Mouse (Mus musculus): ENCODE data around the gene 0610010F05Rik. TPM values are rescaled to one million over a fixed set of nuclear protein-coding genes. Genes with fewer than 3 reads are reported as not detected.
"Not testable (repeated sequence)": the region's sequence is repeated elsewhere in the genome, so short reads cannot be mapped to it uniquely, and the experiment has no call there.

The 0610010F05Rik gene
- polyA plus RNA-seq, 1 experiment from 2014 or later = 146 TPM

GRCm38 (mm10) chr11:23657791-23658190 is 24.4 kb upstream of the 0610010F05Rik start:
- Histone ChIP-seq H3K9me3 (no peaks in the 10 kb centered on the region), H3K4me1 (no peaks in the 10 kb centered on the region), H3K4me3 (no peak overlapping the region), H3K27ac (no peak overlapping the region), H3K27me3 (replicated peaks) (no peaks in the 10 kb centered on the region), H3K36me3 (replicated peaks) (no peaks in the 10 kb centered on the region), H3K9ac (no peak overlapping the region), H3K4me2 (no peak overlapping the region)
- WGBS = 85% methylated on average over 2 of the region's 2 CpGs
- ATAC-seq (replicated peaks) = no peak

GRCm38 (mm10) chr11:23653666-23654065 is 20.2 kb upstream of the 0610010F05Rik start:
- WGBS = 70% methylated on average over 3 of the region's 3 CpGs
- no peak for ATAC-seq (replicated peaks)
- H3K9ac ChIP-seq = no peak overlapping the region
- H3K9me3 ChIP-seq = no peaks in the 10 kb centered on the region
- no peak overlapping the region for H3K4me3 ChIP-seq
- no peak overlapping the region for H3K27ac ChIP-seq
- H3K4me2 ChIP-seq = no peak overlapping the region
- H3K36me3 ChIP-seq (replicated peaks) = 0 out of 2 replicates have a peak, but pooled peaks cover 7% of the 10 kb centered on the region
- H3K27me3 ChIP-seq (replicated peaks) = no peaks in the 10 kb centered on the region
- no peaks in the 10 kb centered on the region for H3K4me1 ChIP-seq

- Histone ChIP-seq H3K4me3 (no peak overlapping the region), H3K4me2 (no peak overlapping the region), H3K27ac (no peak overlapping the region), H3K9me3 (no peaks in the 10 kb centered on the region), H3K36me3 (replicated peaks) (0 out of 2 replicates have a peak, but pooled peaks cover 11% of the 10 kb centered on the region), H3K9ac (no peak overlapping the region), H3K4me1 (no peaks in the 10 kb centered on the region), H3K27me3 (replicated peaks) (no peaks in the 10 kb centered on the region)
- 91% methylated on average over 3 of the region's 3 CpGs for WGBS
- no peak for ATAC-seq (replicated peaks)
Observed at GRCm38 (mm10) chr11:23647835-23648234, 14.4 kb upstream of the 0610010F05Rik start.

GRCm38 (mm10) chr11:23647431-23647830 is 14.0 kb upstream of the 0610010F05Rik start:
- 0 out of 2 replicates have a peak, but pooled peaks cover 11% of the 10 kb centered on the region for H3K36me3 ChIP-seq (replicated peaks)
- H3K9me3 ChIP-seq = no peaks in the 10 kb centered on the region
- H3K4me1 ChIP-seq = no peaks in the 10 kb centered on the region
- no peak overlapping the region for H3K27ac ChIP-seq
- H3K4me3 ChIP-seq = no peak overlapping the region
- H3K4me2 ChIP-seq = no peak overlapping the region
- no peak for ATAC-seq (replicated peaks)
- no peaks in the 10 kb centered on the region for H3K27me3 ChIP-seq (replicated peaks)
- no peak overlapping the region for H3K9ac ChIP-seq

- no peak overlapping the region for H3K27ac ChIP-seq
- no peaks in the 10 kb centered on the region for H3K9me3 ChIP-seq
- peaks cover 30% of the 10 kb centered on the region for H3K4me1 ChIP-seq
- H3K36me3 ChIP-seq (replicated peaks) = no peaks in the 10 kb centered on the region
- no peaks in the 10 kb centered on the region for H3K27me3 ChIP-seq (replicated peaks)
- H3K9ac ChIP-seq = no peak overlapping the region; the same call in 1 of the 2 replicates
- H3K4me2 ChIP-seq = no peak overlapping the region
- H3K4me3 ChIP-seq = no peak overlapping the region
- WGBS = 68% methylated on average over 8 of the region's 8 CpGs
- no peak for ATAC-seq (replicated peaks)
Observed at GRCm38 (mm10) chr11:23634573-23634972, 1.1 kb upstream of the 0610010F05Rik start.

GRCm38 (mm10) chr11:23633879-23634215 is 408 bp upstream of the 0610010F05Rik start:
- peak overlapping the region; percentile 40; the same call in 1 of the 2 replicates for H3K9ac ChIP-seq
- H3K4me2 ChIP-seq = peak overlapping the region; percentile 64
- peak overlapping the region; percentile 99 for H3K4me3 ChIP-seq
- H3K27ac ChIP-seq = peak overlapping the region; percentile 98
- no peaks in the 10 kb centered on the region for H3K9me3 ChIP-seq
- 9% methylated on average over 7 of the region's 7 CpGs for WGBS
- no peaks in the 10 kb centered on the region for H3K27me3 ChIP-seq (replicated peaks)
- ATAC-seq (replicated peaks) = no peak; the same call in 1 of the 2 replicates
- H3K36me3 ChIP-seq (replicated peaks) = no peaks in the 10 kb centered on the region
- peaks cover 30% of the 10 kb centered on the region for H3K4me1 ChIP-seq

- H3K27ac ChIP-seq = no peak overlapping the region
Observed at GRCm38 (mm10) chr11:23630664-23631063, 2.8 kb downstream of the 0610010F05Rik start.

GRCm38 (mm10) chr11:23618995-23619394 is 14.4 kb downstream of the 0610010F05Rik start:
- Histone ChIP-seq H3K4me2 (no peak overlapping the region), H3K4me1 (no peaks in the 10 kb centered on the region), H3K36me3 (replicated peaks) (peaks cover 18% of the 10 kb centered on the region; the same call in 1 of the 2 replicates), H3K27me3 (replicated peaks) (no peaks in the 10 kb centered on the region), H3K9me3 (no peaks in the 10 kb centered on the region), H3K27ac (no peak overlapping the region), H3K4me3 (no peak overlapping the region), H3K9ac (no peak overlapping the region)
- 88% methylated on average over 5 of the region's 5 CpGs for WGBS
- ATAC-seq (replicated peaks) = no peak

More at GRCm38 (mm10) chr11:23630664-23631063, 2.8 kb downstream of the 0610010F05Rik start:
- peaks cover 11% of the 10 kb centered on the region for H3K36me3 ChIP-seq (replicated peaks)
- no peak overlapping the region for H3K4me3 ChIP-seq
- H3K4me1 ChIP-seq = peaks cover 30% of the 10 kb centered on the region
- no peaks in the 10 kb centered on the region for H3K9me3 ChIP-seq
- ATAC-seq (replicated peaks) = no peak
- H3K4me2 ChIP-seq = no peak overlapping the region
- H3K27me3 ChIP-seq (replicated peaks) = no peaks in the 10 kb centered on the region
- no peak overlapping the region for H3K9ac ChIP-seq

- 85% methylated on average over 5 of the region's 5 CpGs for WGBS
- Histone ChIP-seq H3K9ac (no peak overlapping the region), H3K27me3 (replicated peaks) (no peaks in the 10 kb centered on the region), H3K4me2 (no peak overlapping the region), H3K4me1 (no peaks in the 10 kb centered on the region), H3K36me3 (replicated peaks) (peaks cover 28% of the 10 kb centered on the region), H3K4me3 (no peak overlapping the region), H3K27ac (no peak overlapping the region), H3K9me3 (no peaks in the 10 kb centered on the region)
- no peak for ATAC-seq (replicated peaks)
Observed at GRCm38 (mm10) chr11:23614546-23614945, 18.9 kb downstream of the 0610010F05Rik start.

GRCm38 (mm10) chr11:23607291-23607690 is 26.1 kb downstream of the 0610010F05Rik start:
- 91% methylated on average over 6 of the region's 6 CpGs for WGBS
- not testable (repeated sequence) for H3K9ac ChIP-seq; H3K4me2 ChIP-seq; H3K27ac ChIP-seq; H3K4me1 ChIP-seq; ATAC-seq (replicated peaks); H3K4me3 ChIP-seq; H3K27me3 ChIP-seq (replicated peaks); H3K9me3 ChIP-seq
- H3K36me3 ChIP-seq (replicated peaks) = peaks cover 43% of the 10 kb centered on the region

GRCm38 (mm10) chr11:23570130-23570529 is 63.3 kb downstream of the 0610010F05Rik start:
- no peak for ATAC-seq (replicated peaks)
- H3K27ac ChIP-seq = no peak overlapping the region
- WGBS = 92% methylated on average over 7 of the region's 7 CpGs
- H3K4me2 ChIP-seq = no peak overlapping the region
- H3K36me3 ChIP-seq (replicated peaks) = peaks cover 15% of the 10 kb centered on the region; the same call in 1 of the 2 replicates
- no peak overlapping the region for H3K9ac ChIP-seq
- no peaks in the 10 kb centered on the region for H3K27me3 ChIP-seq (replicated peaks)
- no peak overlapping the region for H3K4me3 ChIP-seq
- no peaks in the 10 kb centered on the region for H3K9me3 ChIP-seq
- no peaks in the 10 kb centered on the region for H3K4me1 ChIP-seq

GRCm38 (mm10) chr11:23565761-23566160 is 67.7 kb downstream of the 0610010F05Rik start:
- H3K4me2 ChIP-seq = no peak overlapping the region
- ATAC-seq (replicated peaks) = peak; percentile 67
- H3K9me3 ChIP-seq = no peaks in the 10 kb centered on the region
- H3K36me3 ChIP-seq (replicated peaks) = peaks cover 12% of the 10 kb centered on the region; the same call in 1 of the 2 replicates
- H3K27ac ChIP-seq = no peak overlapping the region
- no peak overlapping the region for H3K4me3 ChIP-seq
- no peaks in the 10 kb centered on the region for H3K4me1 ChIP-seq
- WGBS = 54% methylated on average over 6 of the region's 6 CpGs
- no peak overlapping the region for H3K9ac ChIP-seq
- no peaks in the 10 kb centered on the region for H3K27me3 ChIP-seq (replicated peaks)

- H3K27ac ChIP-seq = no peak overlapping the region
- 0 out of 2 replicates have a peak, but pooled peaks have one; percentile 20 for ATAC-seq (replicated peaks)
- no peak overlapping the region for H3K4me3 ChIP-seq
- no peaks in the 10 kb centered on the region for H3K36me3 ChIP-seq (replicated peaks)
- 67% methylated on average over 6 of the region's 6 CpGs for WGBS
- no peaks in the 10 kb centered on the region for H3K4me1 ChIP-seq
- no peaks in the 10 kb centered on the region for H3K27me3 ChIP-seq (replicated peaks)
- H3K9me3 ChIP-seq = no peaks in the 10 kb centered on the region
- no peak overlapping the region for H3K4me2 ChIP-seq
- no peak overlapping the region for H3K9ac ChIP-seq
Observed at GRCm38 (mm10) chr11:23557039-23557630, 76.3 kb downstream of the 0610010F05Rik start.

All from midbrain, embryonic 15.5 days (tissue).